Mouse (Mus musculus) stomach, postnatal 0 days (tissue): Measurements from ENCODE around the gene Mpc1.

Experiments used
- CTCF ChIP-seq: IDR thresholded peaks from 2 replicates; pipeline ENCODE4 v1.5.1; 2016; ENCODE audit warnings: antibody characterized with exemption, low read depth, mild to moderate bottlenecking, moderate library complexity
- EP300 ChIP-seq: optimal IDR thresholded peaks from 2 replicates; pipeline ENCODE3; 2016; ENCODE audit warnings: antibody characterized with exemption

GRCm38 (mm10) chr17:8235743-8236142 is 47.0 kb upstream of the Mpc1 start, which contains the start of gene Ccr6:
- TF ChIP-seq EP300, result no peak
- TF ChIP-seq CTCF, result no peak
